Mouse (Mus musculus): Measurements from ENCODE around the gene Snrpe. TPM values are rescaled to one million over a fixed set of nuclear protein-coding genes. Genes with fewer than 3 reads are reported as not detected.
A peak's percentile ranks its signal among the peaks of the same experiment; 100 is the strongest.

Gene Snrpe
- polyA plus RNA-seq, 1 experiment from 2014 or later, result 524 TPM

DNA sequence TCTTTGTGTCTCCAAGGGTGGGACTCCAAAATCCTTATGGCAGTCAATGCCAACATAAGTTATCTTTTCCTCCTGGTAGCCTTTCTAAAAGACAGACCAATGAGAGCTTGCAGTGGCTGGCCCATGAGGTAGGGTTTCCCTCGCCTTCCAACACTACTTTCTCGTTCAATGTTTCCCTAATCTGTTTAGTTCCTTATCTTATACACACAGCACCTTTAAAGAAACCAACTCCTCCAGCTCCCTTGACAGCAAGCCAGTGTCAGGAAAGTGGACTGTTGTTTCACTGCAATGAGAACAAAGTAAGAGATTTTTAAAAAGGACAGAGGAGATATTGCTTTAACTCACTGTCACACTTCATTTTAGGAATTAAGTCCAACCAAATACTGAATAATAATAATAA, 7.8 kb upstream of the Snrpe start:
- Histone ChIP-seq H3K9ac (no peak overlapping the region), H3K9me3 (replicated peaks) (no peaks in the 10 kb centered on the region), H3K4me3 (replicated peaks) (no peak overlapping the region), H3K27ac (replicated peaks) (no peak overlapping the region), H3K36me3 (peaks cover 50% of the 10 kb centered on the region), H3K4me1 (no peaks in the 10 kb centered on the region), H3K27me3 (no peaks in the 10 kb centered on the region), H3K4me2 (replicated peaks) (no peak overlapping the region)
- no peak for ATAC-seq (ENCODE audit: insufficient number of reproducible peaks, low FRiP score, low TSS enrichment, low read depth)
- WGBS, result 68% methylated on average over 2 of the region's 2 CpGs

- Histone ChIP-seq H3K9ac (no peak overlapping the region), H3K4me1 (peaks cover 4% of the 10 kb centered on the region; the same call in 1 of the 2 replicates), H3K36me3 (peaks cover 22% of the 10 kb centered on the region), H3K4me2 (replicated peaks) (no peak overlapping the region), H3K9me3 (replicated peaks) (no peaks in the 10 kb centered on the region), H3K27ac (replicated peaks) (no peak overlapping the region), H3K27me3 (no peaks in the 10 kb centered on the region), H3K4me3 (replicated peaks) (no peak overlapping the region)
- WGBS, result 76% methylated on average over 3 of the region's 3 CpGs
- no peak for ATAC-seq (ENCODE audit: insufficient number of reproducible peaks, low FRiP score, low TSS enrichment, low read depth)
Observed at GRCm38 (mm10) chr1:133613817-133614216, 3.7 kb upstream of the Snrpe start.

DNA sequence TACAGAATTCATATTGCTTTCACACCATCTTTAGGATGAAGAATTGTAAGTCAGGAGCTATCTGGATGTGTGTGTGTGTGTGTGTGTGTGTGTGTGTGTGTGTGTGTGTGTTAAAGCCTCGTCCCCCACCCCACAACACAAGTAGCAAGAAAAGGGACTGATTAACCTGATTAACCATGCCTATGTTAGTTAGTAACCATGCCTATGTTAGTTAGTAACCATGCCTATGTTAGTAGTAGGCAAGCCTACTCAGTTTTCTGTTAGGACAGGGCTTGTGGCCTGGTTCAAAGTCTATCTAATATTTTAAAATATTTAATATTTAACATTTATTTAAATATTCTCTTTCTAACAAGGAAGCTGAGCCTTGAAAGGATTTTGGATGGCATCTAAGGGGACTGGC, 1.3 kb upstream of the Snrpe start:
- H3K27ac ChIP-seq (replicated peaks), result no peak overlapping the region
- no peak for ATAC-seq (ENCODE audit: insufficient number of reproducible peaks, low FRiP score, low TSS enrichment, low read depth)
- no peak overlapping the region for H3K4me2 ChIP-seq (replicated peaks)
- peaks cover 7% of the 10 kb centered on the region; the same call in 1 of the 2 replicates for H3K4me1 ChIP-seq
- no peaks in the 10 kb centered on the region for H3K9me3 ChIP-seq (replicated peaks)
- no peak overlapping the region for H3K4me3 ChIP-seq (replicated peaks)
- no peaks in the 10 kb centered on the region for H3K27me3 ChIP-seq
- 67% methylated on average over 1 of the region's 1 CpGs for WGBS
- no peak overlapping the region for H3K9ac ChIP-seq
- H3K36me3 ChIP-seq, result peaks cover 33% of the 10 kb centered on the region

DNA sequence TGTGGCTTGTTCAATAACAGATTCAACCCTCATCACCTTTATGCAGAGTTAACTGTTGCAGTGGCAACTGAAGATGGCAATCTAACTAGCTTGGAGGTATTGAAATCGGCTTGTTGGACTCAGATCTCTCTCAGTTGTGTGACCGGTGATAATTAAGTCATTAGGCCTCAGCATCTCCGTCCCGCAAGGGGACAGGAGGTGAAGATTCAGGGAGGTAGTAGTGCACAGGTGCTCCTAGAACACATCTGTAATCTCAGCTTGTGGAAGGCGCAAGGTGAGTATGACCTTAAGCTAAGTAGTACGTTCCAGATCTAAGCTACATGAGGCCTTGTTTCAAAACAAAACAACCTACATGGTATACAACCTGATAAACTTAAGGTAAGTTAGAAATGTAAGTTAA, 510 bp upstream of the Snrpe start:
- 46% methylated on average over 6 of the region's 6 CpGs for WGBS
- Histone ChIP-seq H3K4me2 (replicated peaks) (peak overlapping the region; percentile 40), H3K27me3 (no peaks in the 10 kb centered on the region), H3K27ac (replicated peaks) (no peak overlapping the region), H3K9ac (no peak overlapping the region), H3K4me3 (replicated peaks) (peak overlapping the region; percentile 87), H3K36me3 (peaks cover 34% of the 10 kb centered on the region), H3K4me1 (peaks cover 7% of the 10 kb centered on the region; the same call in 1 of the 2 replicates), H3K9me3 (replicated peaks) (no peaks in the 10 kb centered on the region)
- no peak for ATAC-seq (ENCODE audit: insufficient number of reproducible peaks, low FRiP score, low TSS enrichment, low read depth)

DNA sequence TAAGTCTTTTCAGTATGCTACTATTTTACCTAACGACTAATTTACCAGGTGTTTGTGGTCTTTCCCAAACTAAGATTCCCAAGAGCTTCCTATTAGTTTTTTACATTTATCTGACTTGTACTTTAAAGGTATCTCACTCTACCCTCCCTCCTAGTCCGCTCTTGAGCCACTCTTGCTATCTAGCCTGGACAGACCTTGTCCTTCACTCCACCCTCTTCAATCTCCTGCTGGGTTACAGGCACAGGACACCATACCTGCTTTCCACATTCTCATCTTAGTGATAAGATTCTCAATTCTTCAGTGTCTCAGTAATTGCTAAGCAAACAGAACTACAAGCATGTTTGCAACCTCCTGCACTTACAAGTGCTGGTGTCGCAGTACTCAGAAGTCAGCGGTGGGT, 6.9 kb downstream of the Snrpe start:
- no peak overlapping the region for H3K4me3 ChIP-seq (replicated peaks)
- 97% methylated on average over 4 of the region's 4 CpGs for WGBS
- H3K36me3 ChIP-seq, result peaks cover 69% of the 10 kb centered on the region
- H3K4me1 ChIP-seq, result no peaks in the 10 kb centered on the region; the same call in 1 of the 2 replicates
- no peak overlapping the region for H3K4me2 ChIP-seq (replicated peaks)
- no peak overlapping the region for H3K27ac ChIP-seq (replicated peaks)
- no peak for ATAC-seq (ENCODE audit: insufficient number of reproducible peaks, low FRiP score, low TSS enrichment, low read depth)
- H3K27me3 ChIP-seq, result no peaks in the 10 kb centered on the region
- no peak overlapping the region for H3K9ac ChIP-seq
- H3K9me3 ChIP-seq (replicated peaks), result no peaks in the 10 kb centered on the region

GRCm38 (mm10) chr1:133596298-133597007, 13.6 kb downstream of the Snrpe start:
- Histone ChIP-seq H3K36me3 (peaks cover 3% of the 10 kb centered on the region; the same call in 1 of the 2 replicates), H3K4me3 (replicated peaks) (no peak overlapping the region), H3K27me3 (no peaks in the 10 kb centered on the region), H3K9ac (no peak overlapping the region), H3K27ac (replicated peaks) (no peak overlapping the region; the same call in 1 of the 2 replicates), H3K4me1 (peaks cover 6% of the 10 kb centered on the region; the same call in 1 of the 2 replicates), H3K9me3 (replicated peaks) (no peaks in the 10 kb centered on the region), H3K4me2 (replicated peaks) (no peak overlapping the region)
- ATAC-seq (ENCODE audit: insufficient number of reproducible peaks, low FRiP score, low TSS enrichment, low read depth), result peak; percentile 72
- 8% methylated on average over 4 of the region's 4 CpGs for WGBS

- Histone ChIP-seq H3K36me3 (no peaks in the 10 kb centered on the region), H3K4me2 (replicated peaks) (no peak overlapping the region), H3K27ac (replicated peaks) (no peak overlapping the region), H3K9ac (no peak overlapping the region), H3K4me3 (replicated peaks) (no peak overlapping the region), H3K4me1 (no peaks in the 10 kb centered on the region), H3K27me3 (no peaks in the 10 kb centered on the region), H3K9me3 (replicated peaks) (no peaks in the 10 kb centered on the region)
- WGBS, result 72% methylated on average over 6 of the region's 6 CpGs
- ATAC-seq (ENCODE audit: insufficient number of reproducible peaks, low FRiP score, low TSS enrichment, low read depth), result no peak
Observed at GRCm38 (mm10) chr1:133585995-133586537, 24.0 kb downstream of the Snrpe start.

DNA sequence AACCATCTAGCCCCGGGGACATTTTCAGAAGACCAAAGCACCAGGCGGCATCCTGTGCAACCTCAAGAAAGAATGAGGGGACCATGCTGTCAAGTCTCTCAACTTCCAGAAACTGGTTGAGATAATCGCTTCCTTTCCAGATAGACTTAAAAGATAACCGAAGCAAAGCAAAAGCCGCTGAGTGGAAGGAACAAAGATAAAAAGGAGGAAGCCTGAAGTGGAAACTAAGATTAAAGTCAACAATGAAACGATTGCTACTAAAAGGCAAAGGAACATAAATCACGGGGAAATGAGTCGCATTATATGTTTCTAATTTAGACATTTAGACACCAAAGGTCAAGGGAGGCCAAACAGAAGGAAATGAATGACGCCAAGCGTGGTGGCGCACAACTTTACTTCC, 38.8 kb downstream of the Snrpe start:
- no peak for ATAC-seq (ENCODE audit: insufficient number of reproducible peaks, low FRiP score, low TSS enrichment, low read depth)

More for the DNA sequence above, 38.8 kb downstream of the Snrpe start:
- Histone ChIP-seq H3K4me3 (replicated peaks) (no peak overlapping the region), H3K27me3 (no peaks in the 10 kb centered on the region), H3K27ac (replicated peaks) (no peak overlapping the region), H3K4me1 (no peaks in the 10 kb centered on the region), H3K9me3 (replicated peaks) (no peaks in the 10 kb centered on the region), H3K36me3 (no peaks in the 10 kb centered on the region), H3K9ac (no peak overlapping the region), H3K4me2 (replicated peaks) (no peak overlapping the region)
- WGBS, result 73% methylated on average over 11 of the region's 11 CpGs

Other genes with a start within 250 kb of the Snrpe start
- 6.2 and 6.5 TPM in 2 replicates for gene Etnk2, start 246.7 kb downstream of the Snrpe start, polyA plus RNA-seq (2015; fragmentation: Nextera tagmentation; extraction: Ambion mirVana)
- gene Sox13, start 185.9 kb downstream of the Snrpe start, polyA plus RNA-seq (2015; fragmentation: Nextera tagmentation; extraction: Ambion mirVana), result 5.8 and 6.1 TPM in 2 replicates
- gene Zbed6, start 50.6 kb upstream of the Snrpe start, polyA plus RNA-seq (2015; fragmentation: Nextera tagmentation; extraction: Ambion mirVana), result not detected in 2 replicates
- 5.5 and 6.6 TPM in 2 replicates for gene Gm38394, start 51.0 kb upstream of the Snrpe start, polyA plus RNA-seq (2015; fragmentation: Nextera tagmentation; extraction: Ambion mirVana)
- 0.45 and 0.53 TPM in 2 replicates for gene Lax1, start 79.8 kb upstream of the Snrpe start, polyA plus RNA-seq (2015; fragmentation: Nextera tagmentation; extraction: Ambion mirVana)
- 22.3 and 24.4 TPM in 2 replicates for gene Atp2b4, start 190.8 kb upstream of the Snrpe start, polyA plus RNA-seq (2015; fragmentation: Nextera tagmentation; extraction: Ambion mirVana)

All from embryonic facial prominence, embryonic 15.5 days (tissue).